Mouse (Mus musculus): ENCODE results near the gene Slc17a7. TPM values are rescaled to one million over a fixed set of nuclear protein-coding genes. Genes with fewer than 3 reads are reported as not detected.
A peak's percentile ranks its signal among the peaks of the same experiment; 100 is the strongest.

Slc17a7 gene
- total and polyA plus RNA-seq, 3 experiments, result 18.3 to 29.1 (median 24.3) TPM

DNA sequence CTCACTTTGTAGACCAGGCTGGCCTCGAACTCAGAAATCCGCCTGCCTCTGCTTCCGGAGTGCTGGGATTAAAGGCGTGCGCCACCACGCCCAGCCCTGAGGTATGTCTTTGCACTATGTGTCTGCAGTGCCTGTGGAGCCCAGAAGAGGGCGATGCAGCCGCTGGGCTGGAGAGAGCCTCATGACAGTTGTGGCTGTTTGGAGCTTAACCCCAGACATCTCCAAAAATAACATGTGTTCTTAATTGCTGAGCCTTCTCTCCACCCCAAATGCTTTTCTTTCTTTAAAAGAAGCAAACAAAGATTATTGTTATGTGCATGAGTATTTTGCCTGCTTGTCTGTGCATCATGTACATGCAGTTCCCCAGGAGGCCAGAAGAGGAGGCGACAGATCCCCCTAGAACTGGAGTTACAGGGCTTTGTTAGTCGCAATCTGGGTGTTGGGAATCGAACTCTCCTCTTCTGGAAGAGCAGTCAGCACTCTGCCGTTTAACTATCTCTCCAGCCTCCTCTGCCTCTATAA, 8.7 kb upstream of the Slc17a7 start:
- WGBS, result 65% methylated on average over 12 of the region's 12 CpGs
- H3K4me3 ChIP-seq, result peak overlapping the region; percentile 69
- H3K79me2 ChIP-seq (replicated peaks; ENCODE audit: control insufficient read depth, insufficient read depth, low read length), result no peaks in the 10 kb centered on the region
- H3K9ac ChIP-seq (ENCODE audit: low read depth, low read length), result no peak overlapping the region
- peak; percentile 55 to 61 for DNase-seq
- H3K36me3 ChIP-seq (ENCODE audit: control insufficient read depth, insufficient read depth, low read length), result peaks cover 2% of the 10 kb centered on the region
- H3K27me3 ChIP-seq (ENCODE audit: control insufficient read depth, insufficient read depth, low read length), result no peaks in the 10 kb centered on the region
- H3K4me1 ChIP-seq (ENCODE audit: control insufficient read depth, insufficient read depth, low read length), result peaks cover 6% of the 10 kb centered on the region; the same call in 1 of the 2 replicates
- no peak for TF ChIP-seq EP300 (IDR thresholded peaks at IDR 0.05; ENCODE audit: insufficient read depth, low read depth, low read length)
- peak; percentile 66 for TF ChIP-seq CTCF (IDR thresholded peaks at IDR 0.05)
- peak overlapping the region; percentile 97 for H3K27ac ChIP-seq
- intact Hi-C loops (cut with DNase I), result loop anchor here (1.0 kb wide), 1 partner anchor 26 kb away; no protein-coding TSS in a partner anchor

DNA sequence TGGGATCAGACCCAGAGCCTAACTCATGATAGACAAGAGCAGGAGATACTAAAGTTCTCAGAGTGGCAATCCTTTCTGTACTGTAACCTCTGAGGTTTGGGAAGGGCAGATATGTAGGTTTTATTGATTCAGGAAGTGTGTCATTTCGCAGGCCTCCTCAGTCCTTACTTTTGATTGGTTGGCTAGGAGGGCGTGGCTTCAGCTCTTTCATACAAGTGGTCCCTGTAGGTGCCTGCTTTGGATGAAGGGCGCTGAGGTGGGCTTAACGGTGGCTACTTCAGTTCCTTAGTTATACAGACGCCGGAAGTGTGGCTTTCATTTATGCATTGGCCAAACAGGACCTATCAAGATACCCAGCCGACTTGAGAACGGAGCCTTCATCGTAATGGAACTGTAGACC, 8.2 kb upstream of the Slc17a7 start:
- intact Hi-C loops (cut with DNase I), result no loop called here
- TF ChIP-seq CTCF (IDR thresholded peaks at IDR 0.05), result no peak
- no peak for TF ChIP-seq POLR2A (IDR thresholded peaks at IDR 0.05; ENCODE audit: insufficient read depth, low read depth, low read length)
- TF ChIP-seq EP300 (IDR thresholded peaks at IDR 0.05; ENCODE audit: insufficient read depth, low read depth, low read length), result no peak
- H3K27ac ChIP-seq, result no peak overlapping the region
- no peak overlapping the region for H3K4me3 ChIP-seq
- H3K36me3 ChIP-seq (ENCODE audit: control insufficient read depth, insufficient read depth, low read length), result peaks cover 2% of the 10 kb centered on the region
- H3K4me1 ChIP-seq (ENCODE audit: control insufficient read depth, insufficient read depth, low read length), result peaks cover 5% of the 10 kb centered on the region; the same call in 1 of the 2 replicates
- no peak overlapping the region for H3K9ac ChIP-seq (ENCODE audit: low read depth, low read length)
- no peaks in the 10 kb centered on the region for H3K27me3 ChIP-seq (ENCODE audit: control insufficient read depth, insufficient read depth, low read length)
- no peak for DNase-seq
- 82% methylated on average over 9 of the region's 9 CpGs for WGBS
- no peaks in the 10 kb centered on the region for H3K79me2 ChIP-seq (replicated peaks; ENCODE audit: control insufficient read depth, insufficient read depth, low read length)

- H3K27ac ChIP-seq, result no peak overlapping the region
- no peaks in the 10 kb centered on the region for H3K79me2 ChIP-seq (replicated peaks; ENCODE audit: control insufficient read depth, insufficient read depth, low read length)
- no peak overlapping the region for H3K9ac ChIP-seq (ENCODE audit: low read depth, low read length)
- H3K4me3 ChIP-seq, result no peak overlapping the region
- DNase-seq, result no peak
- WGBS, result 89% methylated on average over 15 of the region's 15 CpGs
- TF ChIP-seq EP300 (IDR thresholded peaks at IDR 0.05; ENCODE audit: insufficient read depth, low read depth, low read length), result no peak
- H3K27me3 ChIP-seq (ENCODE audit: control insufficient read depth, insufficient read depth, low read length), result no peaks in the 10 kb centered on the region
- intact Hi-C loops (cut with DNase I), result no loop called here
- peaks cover 2% of the 10 kb centered on the region for H3K36me3 ChIP-seq (ENCODE audit: control insufficient read depth, insufficient read depth, low read length)
- peaks cover 1% of the 10 kb centered on the region; the same call in 1 of the 2 replicates for H3K4me1 ChIP-seq (ENCODE audit: control insufficient read depth, insufficient read depth, low read length)
Observed at GRCm38 (mm10) chr7:45156206-45156605, 7.5 kb upstream of the Slc17a7 start.

- peaks cover 2% of the 10 kb centered on the region for H3K36me3 ChIP-seq (ENCODE audit: control insufficient read depth, insufficient read depth, low read length)
- intact Hi-C loops (cut with DNase I), result no loop called here
- no peak overlapping the region for H3K4me3 ChIP-seq
- no peak for DNase-seq
- peaks cover 3% of the 10 kb centered on the region; the same call in 1 of the 2 replicates for H3K4me1 ChIP-seq (ENCODE audit: control insufficient read depth, insufficient read depth, low read length)
- no peaks in the 10 kb centered on the region for H3K27me3 ChIP-seq (ENCODE audit: control insufficient read depth, insufficient read depth, low read length)
- no peak for TF ChIP-seq CTCF (IDR thresholded peaks at IDR 0.05)
- no peak for TF ChIP-seq POLR2A (IDR thresholded peaks at IDR 0.05; ENCODE audit: insufficient read depth, low read depth, low read length)
- no peak for TF ChIP-seq EP300 (IDR thresholded peaks at IDR 0.05; ENCODE audit: insufficient read depth, low read depth, low read length)
- no peak overlapping the region for H3K9ac ChIP-seq (ENCODE audit: low read depth, low read length)
- 85% methylated on average over 14 of the region's 14 CpGs for WGBS
- H3K79me2 ChIP-seq (replicated peaks; ENCODE audit: control insufficient read depth, insufficient read depth, low read length), result no peaks in the 10 kb centered on the region
- H3K27ac ChIP-seq, result no peak overlapping the region
Observed at GRCm38 (mm10) chr7:45157459-45157858, 6.3 kb upstream of the Slc17a7 start.

GRCm38 (mm10) chr7:45158991-45159390, 4.8 kb upstream of the Slc17a7 start:
- Histone ChIP-seq H3K4me1 (ENCODE audit: control insufficient read depth, insufficient read depth, low read length) (peaks cover 3% of the 10 kb centered on the region; the same call in 1 of the 2 replicates), H3K9ac (ENCODE audit: low read depth, low read length) (no peak overlapping the region), H3K27ac (no peak overlapping the region), H3K27me3 (ENCODE audit: control insufficient read depth, insufficient read depth, low read length) (peaks cover 1% of the 10 kb centered on the region; the same call in 1 of the 2 replicates), H3K79me2 (replicated peaks; ENCODE audit: control insufficient read depth, insufficient read depth, low read length) (no peaks in the 10 kb centered on the region), H3K36me3 (ENCODE audit: control insufficient read depth, insufficient read depth, low read length) (no peaks in the 10 kb centered on the region), H3K4me3 (no peak overlapping the region)
- intact Hi-C loops (cut with DNase I), result no loop called here
- TF ChIP-seq CTCF (IDR thresholded peaks at IDR 0.05) (no peak), POLR2A (IDR thresholded peaks at IDR 0.05; ENCODE audit: insufficient read depth, low read depth, low read length) (no peak), EP300 (IDR thresholded peaks at IDR 0.05; ENCODE audit: insufficient read depth, low read depth, low read length) (no peak)
- no peak for DNase-seq
- WGBS, result 97% methylated on average over 6 of the region's 6 CpGs

GRCm38 (mm10) chr7:45160316-45160800, 3.4 kb upstream of the Slc17a7 start:
- H3K4me1 ChIP-seq (ENCODE audit: control insufficient read depth, insufficient read depth, low read length), result peaks cover 2% of the 10 kb centered on the region
- no peaks in the 10 kb centered on the region for H3K79me2 ChIP-seq (replicated peaks; ENCODE audit: control insufficient read depth, insufficient read depth, low read length)
- intact Hi-C loops (cut with DNase I), result loop anchor here (5.0 kb wide), 1 partner anchor 137 kb away; no protein-coding TSS in a partner anchor
- no peak overlapping the region for H3K4me3 ChIP-seq
- H3K36me3 ChIP-seq (ENCODE audit: control insufficient read depth, insufficient read depth, low read length), result no peaks in the 10 kb centered on the region
- TF ChIP-seq EP300 (IDR thresholded peaks at IDR 0.05; ENCODE audit: insufficient read depth, low read depth, low read length), result no peak
- TF ChIP-seq CTCF (IDR thresholded peaks at IDR 0.05), result no peak
- no peak for TF ChIP-seq POLR2A (IDR thresholded peaks at IDR 0.05; ENCODE audit: insufficient read depth, low read depth, low read length)
- no peak overlapping the region for H3K27ac ChIP-seq
- no peak overlapping the region for H3K9ac ChIP-seq (ENCODE audit: low read depth, low read length)
- no peak for DNase-seq
- WGBS, result 89% methylated on average over 6 of the region's 6 CpGs
- peaks cover 3% of the 10 kb centered on the region; the same call in 1 of the 2 replicates for H3K27me3 ChIP-seq (ENCODE audit: control insufficient read depth, insufficient read depth, low read length)

Data from heart, adult 2 months (tissue).